Mouse (Mus musculus): ENCODE data around the gene 1700109H08Rik. TPM values are rescaled to one million over a fixed set of nuclear protein-coding genes. Genes with fewer than 3 reads are reported as not detected.
A peak's percentile ranks its signal among the peaks of the same experiment; 100 is the strongest.

1700109H08Rik gene
- total and polyA plus RNA-seq, 2 experiments from 2014 or later = 3.8 to 5.0 TPM

- Histone ChIP-seq H3K9me3 (ENCODE audit: low read length) (no peaks in the 10 kb centered on the region), H3K9ac (replicated peaks; ENCODE audit: low read length) (no peak overlapping the region), H3K4me1 (ENCODE audit: insufficient read depth, low read length) (no peaks in the 10 kb centered on the region), H3K36me3 (ENCODE audit: insufficient read depth, low read length) (peaks cover 43% of the 10 kb centered on the region), H3K27me3 (ENCODE audit: insufficient read depth, low read length) (no peaks in the 10 kb centered on the region), H3K27ac (no peak overlapping the region), H3K4me3 (ENCODE audit: low read length) (no peak overlapping the region), H3K4me2 (ENCODE audit: low read depth, low read length) (no peak overlapping the region)
- TF ChIP-seq CTCF (IDR thresholded peaks at IDR 0.05; ENCODE audit: low read depth) = no peak
- DNase-seq (ENCODE audit: low spot score) (no peak), ATAC-seq (no peak)
- 74% methylated on average over 7 of the region's 7 CpGs for WGBS
Measured at GRCm38 (mm10) chr5:3620486-3620885, 49.1 kb downstream of the 1700109H08Rik start.

- no peak for TF ChIP-seq CTCF (IDR thresholded peaks at IDR 0.05; ENCODE audit: low read depth)
- no peak overlapping the region for H3K4me3 ChIP-seq (ENCODE audit: low read length)
- WGBS = 92% methylated on average over 5 of the region's 5 CpGs
- no peaks in the 10 kb centered on the region for H3K4me1 ChIP-seq (ENCODE audit: insufficient read depth, low read length)
- H3K9ac ChIP-seq (replicated peaks; ENCODE audit: low read length) = no peak overlapping the region
- H3K9me3 ChIP-seq (ENCODE audit: low read length) = no peaks in the 10 kb centered on the region
- no peaks in the 10 kb centered on the region for H3K27me3 ChIP-seq (ENCODE audit: insufficient read depth, low read length)
- H3K36me3 ChIP-seq (ENCODE audit: insufficient read depth, low read length) = peaks cover 26% of the 10 kb centered on the region
- no peak overlapping the region for H3K4me2 ChIP-seq (ENCODE audit: low read depth, low read length)
- DNase-seq (ENCODE audit: low spot score) = no peak
- H3K27ac ChIP-seq = no peak overlapping the region
- no peak for ATAC-seq
Measured at GRCm38 (mm10) chr5:3630055-3630454, 58.7 kb downstream of the 1700109H08Rik start.

GRCm38 (mm10) chr5:3631512-3632271 is 60.3 kb downstream of the 1700109H08Rik start:
- Histone ChIP-seq H3K27me3 (ENCODE audit: insufficient read depth, low read length) (no peaks in the 10 kb centered on the region), H3K4me2 (ENCODE audit: low read depth, low read length) (no peak overlapping the region), H3K4me3 (ENCODE audit: low read length) (no peak overlapping the region), H3K27ac (no peak overlapping the region), H3K9ac (replicated peaks; ENCODE audit: low read length) (no peak overlapping the region), H3K9me3 (ENCODE audit: low read length) (no peaks in the 10 kb centered on the region), H3K4me1 (ENCODE audit: insufficient read depth, low read length) (no peaks in the 10 kb centered on the region), H3K36me3 (ENCODE audit: insufficient read depth, low read length) (peaks cover 17% of the 10 kb centered on the region)
- ATAC-seq (0 out of 2 replicates have a peak, but pooled peaks have one; percentile 35), DNase-seq (ENCODE audit: low spot score) (peak; percentile 14)
- 35% methylated on average over 16 of the region's 16 CpGs for WGBS
- no peak for TF ChIP-seq CTCF (IDR thresholded peaks at IDR 0.05; ENCODE audit: low read depth)

- H3K9me3 ChIP-seq (ENCODE audit: low read length) = no peaks in the 10 kb centered on the region
- no peak overlapping the region for H3K9ac ChIP-seq (replicated peaks; ENCODE audit: low read length)
- H3K27me3 ChIP-seq (ENCODE audit: insufficient read depth, low read length) = no peaks in the 10 kb centered on the region
- ATAC-seq = no peak; the same call in 1 of the 2 replicates
- peaks cover 16% of the 10 kb centered on the region for H3K36me3 ChIP-seq (ENCODE audit: insufficient read depth, low read length)
- 91% methylated on average over 5 of the region's 5 CpGs for WGBS
- H3K4me2 ChIP-seq (ENCODE audit: low read depth, low read length) = no peak overlapping the region
- H3K27ac ChIP-seq = no peak overlapping the region
- H3K4me3 ChIP-seq (ENCODE audit: low read length) = no peak overlapping the region
- no peak for TF ChIP-seq CTCF (IDR thresholded peaks at IDR 0.05; ENCODE audit: low read depth)
- DNase-seq (ENCODE audit: low spot score) = no peak
- no peaks in the 10 kb centered on the region for H3K4me1 ChIP-seq (ENCODE audit: insufficient read depth, low read length)
Measured at GRCm38 (mm10) chr5:3632285-3632684, 60.9 kb downstream of the 1700109H08Rik start.

- no peak overlapping the region for H3K27ac ChIP-seq
- no peak for TF ChIP-seq CTCF (IDR thresholded peaks at IDR 0.05; ENCODE audit: low read depth)
- no peak for ATAC-seq
- no peaks in the 10 kb centered on the region for H3K9me3 ChIP-seq (ENCODE audit: low read length)
- no peaks in the 10 kb centered on the region for H3K27me3 ChIP-seq (ENCODE audit: insufficient read depth, low read length)
- DNase-seq (ENCODE audit: low spot score) = no peak
- no peak overlapping the region for H3K4me3 ChIP-seq (ENCODE audit: low read length)
- H3K36me3 ChIP-seq (ENCODE audit: insufficient read depth, low read length) = peaks cover 16% of the 10 kb centered on the region
- no peak overlapping the region for H3K9ac ChIP-seq (replicated peaks; ENCODE audit: low read length)
- WGBS = 95% methylated on average over 13 of the region's 13 CpGs
- H3K4me2 ChIP-seq (ENCODE audit: low read depth, low read length) = no peak overlapping the region
- H3K4me1 ChIP-seq (ENCODE audit: insufficient read depth, low read length) = no peaks in the 10 kb centered on the region
Measured at GRCm38 (mm10) chr5:3633315-3633714, 61.9 kb downstream of the 1700109H08Rik start.

- Histone ChIP-seq H3K36me3 (ENCODE audit: insufficient read depth, low read length) (peaks cover 16% of the 10 kb centered on the region), H3K9me3 (ENCODE audit: low read length) (no peaks in the 10 kb centered on the region), H3K27me3 (ENCODE audit: insufficient read depth, low read length) (no peaks in the 10 kb centered on the region), H3K4me3 (ENCODE audit: low read length) (no peak overlapping the region), H3K27ac (no peak overlapping the region), H3K9ac (replicated peaks; ENCODE audit: low read length) (no peak overlapping the region), H3K4me2 (ENCODE audit: low read depth, low read length) (no peak overlapping the region), H3K4me1 (ENCODE audit: insufficient read depth, low read length) (no peaks in the 10 kb centered on the region)
- DNase-seq (ENCODE audit: low spot score) (peak; percentile 30), ATAC-seq (no peak)
- 69% methylated on average over 4 of the region's 4 CpGs for WGBS
- TF ChIP-seq CTCF (IDR thresholded peaks at IDR 0.05; ENCODE audit: low read depth) = peak; percentile 50; the same call in 1 of the 2 replicates
Measured at GRCm38 (mm10) chr5:3633951-3634350, 62.6 kb downstream of the 1700109H08Rik start.

Other genes starting within 250 kb of the 1700109H08Rik start
- 16.5 and 21.9 TPM in 2 replicates for gene Cdk6, start 230.1 kb upstream of the 1700109H08Rik start, total RNA-seq (2014; rRNA removed)
- gene Cdk6, start 230.1 kb upstream of the 1700109H08Rik start, polyA plus RNA-seq (2015; fragmentation: Nextera tagmentation; extraction: Ambion mirVana) = 12.2 and 12.8 TPM in 2 replicates
- 17.4 and 20.9 TPM in 2 replicates for gene Fam133b, start 27.7 kb upstream of the 1700109H08Rik start, total RNA-seq (2014; rRNA removed)
- gene Fam133b, start 27.7 kb upstream of the 1700109H08Rik start, polyA plus RNA-seq (2015; fragmentation: Nextera tagmentation; extraction: Ambion mirVana) = 25.6 and 28.0 TPM in 2 replicates
- gene Pex1, start 24.5 kb downstream of the 1700109H08Rik start, total RNA-seq (2014; rRNA removed) = 15.1 and 15.5 TPM in 2 replicates
- 20.6 and 21.5 TPM in 2 replicates for gene Pex1, start 24.5 kb downstream of the 1700109H08Rik start, polyA plus RNA-seq (2015; fragmentation: Nextera tagmentation; extraction: Ambion mirVana)
- gene Rbm48, start 25.0 kb downstream of the 1700109H08Rik start, total RNA-seq (2014; rRNA removed) = 16.4 and 19.8 TPM in 2 replicates
- 16.2 and 18.1 TPM in 2 replicates for gene Rbm48, start 25.0 kb downstream of the 1700109H08Rik start, polyA plus RNA-seq (2015; fragmentation: Nextera tagmentation; extraction: Ambion mirVana)
- not detected in 2 replicates for gene Tmbim7, start 79.6 kb downstream of the 1700109H08Rik start, total RNA-seq (2014; rRNA removed)
- not detected in 2 replicates for gene Tmbim7, start 79.6 kb downstream of the 1700109H08Rik start, polyA plus RNA-seq (2015; fragmentation: Nextera tagmentation; extraction: Ambion mirVana)
- gene Gatad1, start 85.6 kb downstream of the 1700109H08Rik start, total RNA-seq (2014; rRNA removed) = 80.1 and 96.6 TPM in 2 replicates
- gene Gatad1, start 85.6 kb downstream of the 1700109H08Rik start, polyA plus RNA-seq (2015; fragmentation: Nextera tagmentation; extraction: Ambion mirVana) = 84.2 and 87.8 TPM in 2 replicates
- gene Ankib1, start 231.4 kb downstream of the 1700109H08Rik start, total RNA-seq (2014; rRNA removed) = 43.0 and 53.0 TPM in 2 replicates
- 15.1 and 16.3 TPM in 2 replicates for gene Ankib1, start 231.4 kb downstream of the 1700109H08Rik start, polyA plus RNA-seq (2015; fragmentation: Nextera tagmentation; extraction: Ambion mirVana)
- gene Krit1, start 231.6 kb downstream of the 1700109H08Rik start, total RNA-seq (2014; rRNA removed) = 23.7 and 33.0 TPM in 2 replicates
- 32.8 and 34.5 TPM in 2 replicates for gene Krit1, start 231.6 kb downstream of the 1700109H08Rik start, polyA plus RNA-seq (2015; fragmentation: Nextera tagmentation; extraction: Ambion mirVana)